Mouse (Mus musculus) cerebellum, postnatal 36 days (tissue): ENCODE measurements at regions not wholly inside any gene's neighbourhood (a gene's known extent, or its start where the extent isn't known, plus 50 kb on each side); places are given as distances from the start of the nearest gene placed in this dataset.

ENCODE experiments used
- DNase-seq, 2 experiments: peaks; one replicate each; pipeline ENCODE4 v3.0.0; 2021 to 2022; ENCODE audit warnings: mixed read lengths in 2 of 2

DNA sequence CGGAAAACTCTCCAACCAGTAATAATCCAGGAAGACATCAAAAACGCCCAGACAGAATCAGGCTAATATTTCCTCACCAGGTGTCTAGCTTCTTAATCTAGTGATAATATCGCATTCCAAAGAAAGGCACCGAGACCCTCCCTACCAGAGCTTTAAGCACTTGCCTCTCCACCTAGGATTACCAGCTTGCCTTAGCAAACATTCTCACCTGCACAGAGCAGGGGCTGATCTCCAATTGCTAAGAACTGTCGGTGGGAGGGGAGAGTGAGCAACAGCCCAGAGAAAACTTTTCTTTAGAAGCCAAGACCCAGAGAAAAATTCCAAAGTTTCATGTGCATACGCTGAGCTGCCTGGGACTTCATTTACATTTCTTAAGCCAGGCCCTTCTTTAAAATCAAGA is 511.6 kb upstream of the Atp11b start:
- no peak for DNase-seq

DNA sequence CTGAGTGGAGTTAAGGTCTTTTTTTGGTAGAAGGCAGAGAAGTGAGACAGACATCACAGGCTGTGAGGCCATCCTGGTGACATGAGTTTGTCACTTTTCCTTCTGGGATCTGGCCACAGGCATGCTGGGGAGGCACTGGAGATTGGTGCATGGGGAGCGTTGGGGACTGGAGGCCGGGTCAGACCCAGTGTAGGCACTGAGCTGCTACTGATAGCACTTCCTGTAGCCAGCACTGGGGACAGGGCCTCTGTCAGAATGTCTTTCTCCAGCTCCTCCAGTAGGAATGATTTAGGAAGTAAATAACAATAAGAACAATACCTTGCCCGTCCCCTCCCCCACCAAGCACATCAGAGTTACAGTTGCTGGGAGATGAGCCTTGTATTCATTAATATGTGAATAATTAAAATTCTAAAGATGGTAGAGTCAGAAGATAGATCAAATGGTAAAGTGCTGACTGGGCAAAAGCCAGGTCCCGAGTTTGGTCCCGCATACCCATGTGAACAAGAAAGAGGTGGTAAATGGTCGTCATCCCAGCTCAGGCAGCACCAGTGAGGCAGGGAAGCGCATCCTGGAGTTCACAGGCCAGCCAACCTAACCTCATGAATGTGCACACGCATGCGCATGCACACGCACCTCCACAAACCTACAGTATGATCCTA is 510.9 kb upstream of the Atp11b start:
- DNase-seq, result no peak

DNA sequence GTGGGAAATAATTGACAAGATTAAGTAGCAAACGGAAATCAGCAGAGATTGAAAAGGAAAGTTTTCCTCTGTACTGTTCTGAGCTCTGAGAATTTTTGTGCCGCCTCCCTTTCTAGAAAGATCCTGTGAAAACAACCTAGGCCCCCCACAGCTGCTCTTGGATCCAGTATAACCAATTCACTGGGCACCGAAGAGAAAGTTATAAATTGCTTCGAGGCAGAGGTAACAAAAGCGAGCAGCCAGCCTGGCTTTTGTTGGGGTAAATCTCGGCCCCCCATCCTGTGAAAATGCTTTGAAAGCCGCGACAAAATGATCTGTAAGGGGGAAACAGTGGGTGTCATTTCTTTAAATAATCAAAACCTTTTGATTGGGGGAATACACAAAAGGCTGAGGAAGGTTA is 508.9 kb upstream of the Atp11b start:
- DNase-seq, result no peak

DNA sequence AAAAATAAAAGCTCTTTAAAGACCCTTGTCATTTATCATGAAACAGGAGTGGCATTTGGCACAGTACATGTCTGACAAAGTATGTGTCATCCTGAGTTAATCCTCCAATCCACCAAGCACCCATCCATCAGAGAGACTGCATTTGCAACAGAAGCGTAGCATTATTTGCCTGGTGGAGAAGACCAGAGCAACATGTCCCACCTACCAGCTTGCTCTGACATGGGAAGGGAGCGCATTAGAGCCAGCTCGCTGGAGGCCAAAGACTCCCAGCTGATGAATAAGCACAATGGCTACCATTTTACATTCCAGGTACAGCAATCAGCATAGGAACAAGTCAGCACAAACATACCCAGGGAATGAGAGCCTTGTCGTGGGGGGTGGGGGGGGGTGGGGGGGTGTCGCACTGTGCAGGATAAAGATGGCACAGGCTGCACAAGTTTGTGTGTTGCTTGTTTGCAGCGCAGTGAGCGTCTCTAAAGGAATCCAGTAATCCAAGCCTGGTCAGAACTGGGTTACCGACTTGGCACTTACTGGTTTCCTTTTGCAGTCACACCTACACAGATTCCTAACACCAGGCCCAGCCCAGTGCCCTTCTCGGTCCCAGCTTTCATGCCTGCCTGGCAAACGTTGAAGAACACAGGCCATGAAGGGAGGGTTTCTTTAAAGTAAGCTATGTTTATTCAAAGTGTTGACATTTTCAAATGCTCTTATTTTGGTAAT is 507.8 kb upstream of the Atp11b start:
- no peak for DNase-seq

DNA sequence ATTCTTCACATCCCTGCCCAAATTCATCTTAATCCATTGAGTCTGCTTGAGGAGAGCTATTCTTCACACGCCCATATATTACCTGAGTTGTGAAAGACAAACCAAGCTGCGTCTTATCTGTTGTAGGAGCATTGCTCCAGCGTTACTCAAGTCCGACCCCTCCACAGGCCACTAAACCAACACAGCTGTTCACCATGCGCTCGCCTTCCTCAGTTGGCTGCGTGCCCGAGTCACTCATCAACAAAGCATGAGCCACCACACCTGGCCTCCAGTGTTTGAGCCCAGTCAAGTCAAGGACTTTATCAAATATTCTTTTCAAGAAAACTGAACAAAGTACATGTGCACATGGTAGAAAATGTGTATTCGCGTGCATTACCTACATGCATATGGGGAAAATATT is 504.7 kb upstream of the Atp11b start:
- no peak for DNase-seq

DNA sequence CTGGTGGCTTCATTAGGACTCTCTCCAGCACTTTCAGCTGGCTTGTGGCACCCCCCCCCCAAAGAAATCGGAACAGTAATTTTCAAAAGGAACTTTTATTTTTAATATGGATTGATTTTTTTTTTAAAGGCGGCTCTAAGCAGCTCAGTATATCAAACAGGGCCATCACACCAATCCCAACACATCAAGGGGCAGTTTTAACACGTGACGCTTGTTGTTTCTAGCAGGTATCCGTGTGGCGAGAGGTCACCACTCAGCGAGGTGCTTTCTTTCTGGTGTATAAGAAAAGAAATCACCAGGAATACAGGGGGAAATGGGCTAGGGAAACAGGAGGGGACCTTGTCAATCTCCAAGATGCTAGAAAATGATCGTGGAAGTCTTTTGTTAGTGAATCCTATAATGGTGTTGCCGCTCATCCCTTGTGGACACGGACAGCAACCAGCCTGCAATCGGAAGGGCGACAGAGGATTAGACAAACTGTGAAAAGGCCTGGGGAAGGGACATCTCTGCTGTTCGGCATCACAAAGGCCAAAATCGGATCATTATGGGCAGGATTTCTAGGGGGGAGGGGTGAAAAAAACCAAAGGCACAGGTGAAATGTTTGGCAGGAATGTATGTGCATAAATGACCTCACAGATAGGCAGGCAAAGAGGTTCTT is 503.7 kb upstream of the Atp11b start:
- DNase-seq, result no peak

DNA sequence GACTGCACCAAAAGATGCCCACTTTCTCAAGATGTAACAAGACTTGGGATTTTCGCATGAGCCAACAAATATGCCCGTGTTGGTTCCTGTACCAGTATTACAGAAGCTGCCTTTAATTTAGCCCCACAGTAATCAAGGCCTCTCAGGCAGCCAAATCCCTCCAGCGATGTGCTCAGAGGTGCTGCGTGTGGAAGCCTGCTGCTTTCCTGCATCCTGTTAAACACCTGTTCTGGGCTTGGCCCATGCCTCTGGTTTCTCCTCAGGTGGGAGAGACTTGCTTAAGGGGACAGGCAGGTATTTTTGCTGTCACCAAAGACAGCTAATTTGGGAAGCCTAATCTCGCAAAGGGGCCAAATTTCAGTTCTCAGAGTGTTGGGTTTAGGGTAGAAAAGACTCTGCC is 500.0 kb upstream of the Atp11b start:
- no peak for DNase-seq

DNA sequence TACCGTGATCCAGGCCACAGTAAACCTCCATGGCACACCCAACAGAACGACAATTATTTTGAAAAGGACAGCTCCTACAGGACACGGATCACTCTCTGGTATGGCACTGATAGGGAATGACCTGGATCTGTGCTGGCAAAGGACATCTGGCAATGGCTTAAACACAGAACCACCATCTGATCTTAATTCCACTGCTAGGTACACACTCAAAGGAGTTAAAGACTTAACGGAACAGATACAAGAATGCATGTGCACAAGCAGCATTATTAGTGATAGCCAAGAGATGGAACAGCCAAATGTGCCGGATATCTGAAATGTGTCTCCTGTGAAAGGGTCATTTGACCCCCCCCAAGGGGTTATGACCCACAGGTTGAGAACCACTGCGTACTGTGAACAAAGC is 493.0 kb upstream of the Atp11b start:
- DNase-seq, result no peak

DNA sequence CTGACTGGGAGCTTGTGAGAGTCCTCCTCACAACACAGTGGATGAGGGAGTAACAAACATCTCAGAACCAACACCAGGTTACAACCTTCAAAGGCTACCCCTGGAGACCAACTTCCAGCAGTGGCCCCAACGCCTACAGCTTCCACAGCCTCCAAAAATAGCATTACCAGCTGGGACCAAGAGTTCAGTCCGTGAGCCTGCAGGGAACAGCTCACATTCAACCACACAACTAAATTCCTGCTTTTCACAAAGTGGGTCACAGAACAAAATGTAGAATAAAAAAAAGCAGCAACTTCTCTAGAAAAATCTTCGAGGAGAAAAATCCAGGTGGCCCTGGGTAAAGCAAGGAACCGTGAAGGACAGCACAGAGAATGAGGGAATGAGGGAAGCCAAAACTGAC is 485.0 kb upstream of the Atp11b start:
- no peak for DNase-seq

DNA sequence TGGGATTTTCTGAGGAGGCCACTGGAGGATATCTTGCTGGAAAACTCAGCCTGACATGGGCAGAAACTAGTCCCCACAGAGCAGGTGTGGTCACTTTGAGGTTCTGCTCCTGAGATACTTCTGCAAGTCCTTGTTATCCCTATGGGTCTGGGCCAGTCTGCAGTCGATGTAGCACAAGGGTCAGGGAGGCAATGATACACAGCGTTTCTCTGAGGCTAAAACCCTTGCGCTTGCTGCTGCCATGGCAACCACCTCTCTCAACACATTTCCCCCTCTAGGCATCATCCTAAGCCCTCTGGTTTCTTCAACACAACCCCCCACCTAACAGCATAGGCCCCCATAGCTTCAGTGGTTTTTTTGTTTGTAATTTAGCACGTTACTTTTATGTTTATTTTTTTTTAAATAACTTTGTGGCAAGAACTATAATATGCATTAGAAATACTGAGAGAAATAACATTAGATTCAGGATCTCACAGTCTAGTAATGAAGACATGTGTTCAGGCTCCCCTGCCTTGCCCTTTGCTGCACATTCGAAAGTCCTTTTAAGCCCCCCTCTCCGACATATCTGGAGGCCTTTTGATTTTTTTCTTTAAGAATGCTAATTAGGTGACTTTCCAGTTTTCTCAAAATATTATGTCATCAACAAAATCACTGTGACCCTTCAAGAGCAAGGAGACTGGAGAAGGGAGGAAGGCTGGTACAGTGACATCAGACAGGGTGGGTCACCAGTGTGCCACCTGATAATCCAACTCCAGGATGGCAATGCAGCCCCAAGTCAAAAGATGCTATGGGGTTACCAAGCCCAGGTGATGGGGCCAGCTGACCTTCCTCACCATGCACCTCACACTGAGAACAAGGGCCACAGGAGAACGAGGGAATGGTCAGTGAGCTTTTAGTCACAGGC is 483.7 kb upstream of the Atp11b start:
- DNase-seq, result no peak

DNA sequence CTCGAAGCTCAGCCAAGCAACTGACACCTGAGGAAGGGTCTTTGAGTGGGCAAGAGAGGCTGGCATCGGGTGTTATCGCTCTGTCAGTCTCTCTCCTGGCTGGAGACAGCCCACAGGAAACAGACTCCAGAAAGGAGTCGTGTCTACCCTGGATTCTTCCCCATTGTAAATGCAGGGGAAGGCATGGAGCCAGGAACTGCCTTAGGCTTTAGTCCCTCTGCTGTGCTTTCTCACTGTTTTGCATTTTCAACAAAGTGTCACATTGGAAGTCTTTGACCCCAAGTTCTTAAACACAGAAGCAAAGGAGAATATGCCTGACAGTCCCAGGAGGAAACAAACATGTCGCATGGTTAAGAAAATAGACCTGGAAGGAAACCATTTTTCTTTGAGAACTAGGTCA is 480.4 kb upstream of the Atp11b start:
- DNase-seq, result no peak

DNA sequence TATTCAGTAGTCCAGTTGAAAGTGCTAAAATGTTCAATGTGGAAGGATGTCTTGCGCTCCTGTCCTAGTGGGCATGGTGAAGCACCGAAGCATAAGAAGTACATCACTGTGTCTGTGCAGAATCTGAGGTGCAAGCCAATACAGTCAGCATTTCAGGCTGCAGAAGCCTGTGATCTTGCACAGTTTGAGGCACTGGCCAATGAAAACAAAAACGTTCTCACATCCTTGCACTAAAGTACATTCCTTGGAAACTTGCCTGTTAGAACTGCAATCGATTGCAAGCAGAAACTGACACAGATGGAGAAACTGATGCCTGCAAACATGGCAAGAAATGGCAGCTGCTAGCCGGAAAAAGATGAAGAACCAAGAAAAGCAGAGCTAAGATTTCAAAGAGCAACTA is 472.9 kb upstream of the Atp11b start:
- DNase-seq, result no peak

DNA sequence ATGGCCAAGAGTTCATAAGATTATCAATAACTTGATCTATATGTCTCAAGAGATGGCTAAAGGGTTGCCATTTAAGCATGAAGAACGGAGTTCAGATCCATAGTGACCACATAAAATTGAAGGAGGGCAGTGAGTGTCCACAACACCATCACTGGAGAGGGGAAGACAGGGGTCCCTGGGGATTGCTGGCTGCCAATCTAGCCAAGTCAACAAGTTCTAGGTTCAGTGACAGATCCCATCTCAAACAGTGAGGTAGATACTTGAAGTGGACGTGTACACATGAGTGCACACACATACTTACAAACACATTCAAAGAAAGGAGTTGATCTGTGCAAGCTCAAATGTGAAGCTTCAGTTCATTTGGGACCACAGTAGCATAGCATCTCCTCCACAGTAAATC is 471.8 kb upstream of the Atp11b start:
- DNase-seq, result no peak

DNA sequence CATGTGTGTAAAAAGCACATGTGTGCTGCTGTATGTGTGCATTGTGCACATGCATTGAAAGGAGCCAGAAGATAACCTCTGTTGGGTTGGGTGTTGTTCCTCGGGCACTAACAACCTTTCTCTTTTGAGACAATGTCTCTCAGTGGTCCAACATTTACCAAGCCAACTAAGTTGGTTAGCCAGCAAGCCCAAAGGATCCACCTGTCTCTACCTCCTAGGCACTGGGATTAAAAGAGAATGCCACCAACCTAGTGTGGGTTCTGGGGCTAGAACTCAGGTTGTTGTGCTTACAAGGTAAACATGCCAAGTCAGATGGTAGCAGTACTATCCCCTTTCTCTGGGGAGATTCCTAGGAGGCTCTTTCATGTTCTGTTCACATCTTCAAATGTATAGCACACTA is 459.1 kb upstream of the Atp11b start:
- DNase-seq, result no peak

DNA sequence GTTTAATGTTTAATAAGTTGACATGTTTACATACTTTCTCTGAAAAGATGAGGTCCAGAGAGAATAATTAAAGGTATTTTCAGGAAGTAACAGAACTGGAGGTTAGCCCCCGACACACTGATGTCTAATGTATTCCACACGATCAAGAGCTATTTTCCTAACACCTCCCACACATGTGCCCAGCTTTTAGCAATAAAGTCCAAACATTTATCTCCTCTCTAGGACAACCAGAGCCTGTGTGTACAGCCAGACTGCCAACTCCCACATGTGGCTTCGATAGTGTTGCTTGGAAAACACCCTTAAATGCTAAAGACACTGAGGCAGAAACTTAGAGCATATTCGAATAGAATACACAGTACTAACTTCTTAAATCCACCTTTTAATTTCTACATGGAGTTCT is 458.2 kb upstream of the Atp11b start:
- DNase-seq, result no peak

DNA sequence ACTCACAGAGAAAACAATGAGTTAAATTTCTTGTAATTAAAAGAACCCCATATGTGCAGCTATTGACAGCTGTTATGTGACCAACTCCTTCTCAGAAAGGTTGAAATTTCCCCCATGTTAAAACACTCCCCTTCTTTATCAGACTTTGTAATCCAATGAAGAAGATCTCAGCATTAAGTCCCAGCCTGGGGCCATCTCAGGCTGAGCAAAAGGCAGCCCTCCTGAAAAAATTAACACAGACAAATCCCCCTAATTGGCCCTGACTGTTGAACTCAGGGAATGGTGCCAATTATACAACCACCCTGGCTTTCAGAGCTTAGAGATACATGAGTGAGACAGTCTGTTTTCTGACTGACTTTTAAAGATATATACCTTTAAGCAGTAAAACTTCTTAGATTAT is 454.9 kb upstream of the Atp11b start:
- no peak for DNase-seq

DNA sequence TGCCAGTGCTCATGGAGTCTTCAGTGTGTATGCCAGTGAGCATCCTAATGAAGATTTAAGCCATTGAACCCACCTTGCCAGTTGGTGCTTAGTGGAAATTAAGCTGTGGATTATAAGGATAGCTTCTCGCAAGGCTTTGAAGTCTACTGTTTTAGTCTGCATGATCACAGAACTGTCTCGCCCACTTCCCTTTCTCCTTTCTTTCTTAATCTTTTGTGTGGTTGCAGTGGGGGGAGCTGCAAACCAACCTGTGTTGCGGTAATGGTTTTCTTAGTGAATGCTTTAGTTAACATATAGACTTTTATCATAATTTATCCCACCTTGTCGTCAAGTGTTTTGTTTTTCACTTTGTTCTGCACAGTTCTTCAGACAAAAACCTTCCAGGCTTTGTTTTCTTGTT is 447.9 kb upstream of the Atp11b start:
- no peak for DNase-seq

DNA sequence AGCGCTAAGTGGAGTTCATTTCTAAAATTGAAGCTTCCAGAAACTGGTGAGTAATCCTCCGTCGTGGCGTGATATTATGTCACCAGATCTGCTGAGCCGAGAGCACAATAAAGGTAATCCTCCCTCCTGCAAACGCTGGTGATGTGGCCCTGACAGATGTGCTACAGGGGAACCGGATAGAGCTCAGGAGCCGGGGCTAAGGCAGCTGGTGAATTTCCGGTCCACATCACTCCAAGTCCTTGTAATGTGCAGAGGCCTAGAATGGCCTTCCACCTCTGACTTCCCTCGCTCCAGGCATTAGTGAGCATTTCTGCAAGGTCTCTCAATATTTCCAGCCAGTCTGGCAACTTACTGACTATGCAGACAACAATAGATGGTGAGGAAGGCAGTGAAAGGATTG is 439.7 kb upstream of the Atp11b start:
- no peak for DNase-seq

DNA sequence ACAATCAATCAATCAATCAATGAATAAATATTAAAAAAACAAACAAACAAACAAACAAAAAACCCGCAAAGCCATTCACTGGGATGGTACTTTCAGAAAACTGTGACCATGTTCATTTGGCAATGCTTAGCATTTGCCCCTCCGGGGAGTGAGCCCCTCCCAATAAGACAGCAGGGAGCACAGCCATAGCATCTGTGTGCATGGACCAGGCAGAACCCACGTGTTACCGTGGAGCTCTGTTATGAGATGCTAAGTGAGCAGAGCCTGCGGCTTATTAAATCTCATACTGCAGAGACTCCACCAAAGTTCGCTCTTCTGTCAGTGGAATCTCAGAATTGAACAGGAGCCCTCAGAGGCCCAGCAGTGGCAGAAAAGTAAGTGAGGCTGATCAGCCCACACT is 438.7 kb upstream of the Atp11b start:
- no peak for DNase-seq

DNA sequence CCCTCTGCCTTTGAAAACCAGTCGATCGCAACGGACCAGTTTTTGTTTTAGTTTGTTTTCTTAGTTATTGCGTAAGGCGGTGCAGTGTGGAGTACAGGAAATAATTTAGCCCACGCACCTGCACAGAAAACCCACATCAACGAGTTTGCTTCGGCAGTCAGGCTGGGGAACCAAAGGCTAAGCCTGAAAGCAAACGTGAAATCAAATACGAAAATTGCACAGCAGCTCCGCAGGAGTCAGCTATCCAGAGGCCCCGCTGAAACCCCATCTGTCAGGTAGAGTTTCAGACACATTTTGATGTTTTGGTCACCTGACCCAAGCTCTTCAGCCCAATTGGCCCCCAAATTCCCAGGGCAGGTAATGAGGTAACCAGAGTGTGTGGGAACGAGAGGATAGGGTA is 435.6 kb upstream of the Atp11b start:
- DNase-seq, result no peak

DNA sequence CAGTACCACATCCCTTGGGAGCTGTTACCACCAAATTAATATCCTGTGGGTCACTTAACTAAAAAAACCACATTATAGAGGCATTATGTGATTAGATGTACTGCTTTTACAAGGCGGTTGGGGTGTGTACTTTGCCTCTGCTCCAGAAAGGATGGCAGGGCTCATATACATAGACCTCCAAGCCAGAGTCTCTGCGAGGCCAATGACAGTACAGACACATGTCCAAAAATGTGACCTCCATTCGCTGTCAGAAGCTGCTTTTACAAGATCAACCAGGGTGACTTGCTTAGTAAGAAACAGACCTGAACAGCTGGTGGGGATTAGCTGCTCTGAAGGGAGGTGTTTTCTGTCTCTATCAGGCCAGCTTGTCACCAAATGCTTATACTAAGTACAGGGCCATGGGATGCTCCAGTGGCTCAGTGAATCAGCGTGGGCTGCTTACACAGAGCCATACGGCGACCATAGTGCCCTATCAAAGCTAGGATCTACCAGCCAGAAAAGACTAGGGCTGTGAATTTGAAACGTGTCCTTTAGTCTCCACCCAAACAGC is 433.0 kb upstream of the Atp11b start:
- DNase-seq, result no peak

DNA sequence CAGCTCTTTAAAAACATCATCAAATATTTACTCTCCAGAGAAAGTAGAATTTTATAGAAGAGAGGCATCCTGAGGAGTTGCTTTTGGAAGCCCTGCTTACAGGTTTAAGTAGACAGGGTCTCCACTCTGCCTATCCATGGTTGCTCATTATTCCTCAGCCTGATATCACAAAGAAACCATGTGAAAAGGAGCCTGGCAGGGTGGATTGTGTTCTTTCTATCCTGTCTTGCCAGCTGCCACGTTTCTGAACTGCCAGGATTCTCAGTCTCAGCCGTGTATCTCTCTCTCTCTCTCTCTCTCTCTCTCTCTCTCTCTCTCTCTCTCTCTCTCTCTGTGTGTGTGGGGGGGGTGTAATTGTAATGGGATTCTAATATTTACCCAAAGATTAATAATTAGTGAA is 431.9 kb upstream of the Atp11b start:
- DNase-seq, result no peak

DNA sequence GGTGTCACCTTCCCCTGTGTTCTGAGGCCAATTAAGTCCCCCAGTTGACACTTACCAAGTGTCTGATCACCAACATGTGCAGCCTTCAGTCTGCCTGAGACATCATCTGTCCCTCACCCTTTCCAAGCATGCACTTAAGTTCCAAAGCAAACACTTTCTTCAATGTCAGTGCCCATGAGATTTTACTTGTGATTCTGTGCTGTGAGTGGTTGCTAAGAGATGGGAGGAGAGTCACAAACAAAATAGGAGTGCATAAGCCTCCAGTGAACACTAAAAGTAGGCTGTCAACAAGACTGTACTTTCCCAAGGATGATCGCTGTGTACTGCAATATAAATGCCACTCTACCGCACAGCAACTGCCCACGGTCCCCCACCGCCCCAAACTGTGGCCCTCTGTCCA is 431.0 kb upstream of the Atp11b start:
- no peak for DNase-seq
